Mouse (Mus musculus) intestine, postnatal 0 days (tissue): ENCODE data around the gene Tgfbr2. TPM values are rescaled to one million over a fixed set of nuclear protein-coding genes. Genes with fewer than 3 reads are reported as not detected.
A peak's percentile ranks its signal among the peaks of the same experiment; 100 is the strongest.

Source experiments
- ATAC-seq: fragments of 200-750 bp; cut with Nextera tagmentation; 2 replicates; pipeline ENCODE4 v1.8.0; 2017; ENCODE audit warnings: mild to moderate bottlenecking, moderate TSS enrichment, moderate library complexity
- H3K27ac ChIP-seq: fragments of 300-500 bp; sonication (generic); 2 replicates; pipeline ENCODE4 v1.5.1; 2014; ENCODE audit warnings: mild to moderate bottlenecking, low read depth, low read length, moderate library complexity
- H3K27me3 ChIP-seq: fragments of 300-500 bp; sonication (generic); replicated peaks from 2 replicates; pipeline ENCODE4 v1.6.1; 2014; ENCODE audit warnings: low read length, mixed read lengths; ENCODE audit not compliant: control insufficient read depth, insufficient read depth
- H3K36me3 ChIP-seq: fragments of 300-500 bp; sonication (generic); 2 replicates; pipeline ENCODE4 v1.6.1; 2014; ENCODE audit warnings: mild to moderate bottlenecking, moderate library complexity; ENCODE audit not compliant: control insufficient read depth, insufficient read depth
- H3K4me1 ChIP-seq: fragments of 300-500 bp; sonication (generic); replicated peaks from 2 replicates; pipeline ENCODE4 v1.6.1; 2014; ENCODE audit warnings: antibody characterized with exemption, low read length, mixed read lengths; ENCODE audit not compliant: control insufficient read depth, insufficient read depth
- H3K4me2 ChIP-seq: fragments of 300-500 bp; sonication (generic); replicated peaks from 2 replicates; pipeline ENCODE4 v1.6.1; 2014; ENCODE audit warnings: low read depth, mild to moderate bottlenecking, moderate library complexity
- H3K4me3 ChIP-seq: fragments of 300-500 bp; sonication (generic); 2 replicates; pipeline ENCODE4 v1.5.1; 2014; ENCODE audit warnings: low read depth, low read length
- H3K9ac ChIP-seq: fragments of 300-500 bp; sonication (generic); 2 replicates; pipeline ENCODE4 v1.6.1; 2014; ENCODE audit warnings: mild to moderate bottlenecking, low read depth, low read length
- H3K9me3 ChIP-seq: fragments of 300-500 bp; sonication (generic); 2 replicates; pipeline ENCODE4 v1.6.1; 2016; ENCODE audit warnings: mixed run types; ENCODE audit not compliant: control insufficient read depth
- CTCF ChIP-seq: sonication (generic); IDR thresholded peaks from 2 replicates; pipeline ENCODE4 v1.5.1; 2016; ENCODE audit warnings: low read depth, mild to moderate bottlenecking, control low read depth, antibody characterized with exemption, moderate library complexity
- WGBS: fragments of 180-500 bp; shearing (Covaris S2); extraction: QIAGEN DNeasy Blood & Tissue Kit; methylation state at CpG from one replicate; pipeline ENCODE4 v1.1.7; 2014; 5-methylcytosine and 5-hydroxymethylcytosine counted together
- polyA plus RNA-seq: library from polyadenylated mRNA; unstranded; fragments of >200 nt; fragmentation: Nextera tagmentation; extraction: Ambion mirVana; gene quantifications from 2 replicates; pipeline ENCODE4 v1.2.1, GENCODE M21; 2015

The Tgfbr2 gene
- polyA plus RNA-seq, 1 experiment from 2014 or later: 16.0 TPM

DNA sequence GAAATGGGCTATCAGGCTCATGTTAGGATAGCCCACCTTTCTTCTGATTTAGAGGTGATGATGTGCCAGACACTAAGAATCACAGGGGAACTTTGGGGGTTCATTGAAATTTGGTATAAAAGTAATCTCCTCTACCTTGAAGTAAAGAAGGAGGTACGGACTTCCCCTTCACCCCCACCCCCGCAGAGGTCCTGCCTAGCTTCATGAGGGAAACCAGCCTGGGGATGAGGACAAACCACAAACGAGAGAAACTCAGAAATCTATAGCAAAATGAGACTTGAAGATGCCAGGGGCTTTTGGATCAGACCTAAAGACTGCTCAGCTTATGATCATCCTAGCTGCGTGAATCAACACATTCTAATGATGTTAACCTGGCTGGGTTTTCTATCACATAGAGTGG lies 14.7 kb upstream of the Tgfbr2 start:
- Histone ChIP-seq H3K36me3 (no peaks in the 10 kb centered on the region), H3K4me1 (peaks cover 18% of the 10 kb centered on the region; the same call in 1 of the 2 replicates), H3K27ac (no peak overlapping the region), H3K9ac (no peak overlapping the region), H3K9me3 (no peaks in the 10 kb centered on the region), H3K27me3 (no peaks in the 10 kb centered on the region), H3K4me2 (no peak overlapping the region), H3K4me3 (no peak overlapping the region)
- TF ChIP-seq CTCF: no peak
- ATAC-seq: no peak
- WGBS: 85% methylated on average over 4 of the region's 4 CpGs

DNA sequence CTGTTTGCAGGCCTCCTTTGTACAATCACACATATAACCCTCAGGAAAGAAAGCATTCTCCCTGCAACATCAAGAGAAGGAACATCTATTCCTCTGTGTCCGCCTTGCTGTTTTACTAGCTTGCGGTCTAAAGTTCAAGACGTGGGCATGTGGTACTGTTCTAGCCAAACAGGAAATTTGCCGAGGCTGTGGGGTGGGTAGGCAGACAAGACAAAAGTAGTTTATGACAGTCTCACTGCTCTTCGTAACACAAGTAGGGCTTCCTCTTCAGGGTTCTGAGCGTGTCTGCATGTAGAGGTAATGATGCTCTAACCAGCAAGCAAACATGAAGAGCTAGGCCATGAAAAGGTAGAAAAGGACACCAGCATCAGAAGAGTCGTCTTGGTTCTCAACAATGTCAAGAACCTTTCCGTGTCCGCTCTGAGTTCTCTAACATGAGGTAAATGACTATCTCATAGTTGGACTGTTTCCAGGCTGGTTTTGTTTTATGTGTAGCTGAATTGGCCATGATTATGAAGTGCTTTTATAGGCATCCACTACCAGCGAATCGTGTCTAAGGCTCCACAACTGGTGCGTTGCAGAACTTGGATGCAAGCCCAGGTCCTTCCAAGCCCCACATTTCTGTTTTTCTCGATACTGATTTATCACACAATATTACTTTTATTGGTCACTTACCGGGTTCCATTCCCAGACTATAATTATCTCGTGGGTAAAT lies 13.9 kb upstream of the Tgfbr2 start:
- no peaks in the 10 kb centered on the region for H3K9me3 ChIP-seq
- ATAC-seq: no peak
- no peak overlapping the region for H3K4me2 ChIP-seq
- 0 out of 2 replicates have a peak overlapping the region, but pooled peaks have one; percentile 1 for H3K27ac ChIP-seq
- H3K9ac ChIP-seq: no peak overlapping the region
- TF ChIP-seq CTCF: no peak
- H3K4me3 ChIP-seq: no peak overlapping the region
- peaks cover 15% of the 10 kb centered on the region; the same call in 1 of the 2 replicates for H3K4me1 ChIP-seq
- no peaks in the 10 kb centered on the region for H3K36me3 ChIP-seq
- WGBS: 55% methylated on average over 15 of the region's 15 CpGs
- H3K27me3 ChIP-seq: no peaks in the 10 kb centered on the region

DNA sequence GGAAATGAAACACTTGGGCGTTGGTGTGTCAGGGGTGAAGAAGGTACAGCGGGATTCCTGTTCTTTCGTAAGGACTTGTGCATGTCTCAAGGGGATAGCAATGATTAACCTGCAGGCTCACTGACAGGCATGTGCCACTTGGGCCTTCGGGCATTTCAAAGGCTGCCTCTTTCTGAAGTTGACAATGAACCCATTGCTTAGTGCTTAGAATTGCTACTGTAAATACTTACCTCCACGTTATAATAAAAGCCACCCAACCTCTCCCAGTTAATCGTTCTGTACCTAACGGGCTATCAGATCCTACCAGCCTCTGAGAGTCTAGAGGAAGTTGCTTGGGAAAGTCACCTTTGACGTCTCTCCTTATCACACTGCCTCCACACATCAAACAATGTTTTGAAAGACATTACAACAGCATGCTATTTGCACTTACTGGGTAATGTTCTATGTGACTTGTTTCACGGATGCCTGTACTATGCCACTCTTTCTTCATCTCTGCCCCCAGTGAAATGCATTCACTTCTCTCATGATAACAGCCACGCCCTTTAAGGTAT lies 12.1 kb upstream of the Tgfbr2 start:
- Histone ChIP-seq H3K4me1 (0 out of 2 replicates have a peak, but pooled peaks cover 4% of the 10 kb centered on the region), H3K9me3 (no peaks in the 10 kb centered on the region), H3K4me2 (no peak overlapping the region), H3K27me3 (no peaks in the 10 kb centered on the region), H3K4me3 (no peak overlapping the region), H3K27ac (no peak overlapping the region; the same call in 1 of the 2 replicates), H3K36me3 (no peaks in the 10 kb centered on the region), H3K9ac (no peak overlapping the region)
- ATAC-seq: peak; percentile 92
- WGBS: 40% methylated on average over 10 of the region's 10 CpGs
- no peak for TF ChIP-seq CTCF

DNA sequence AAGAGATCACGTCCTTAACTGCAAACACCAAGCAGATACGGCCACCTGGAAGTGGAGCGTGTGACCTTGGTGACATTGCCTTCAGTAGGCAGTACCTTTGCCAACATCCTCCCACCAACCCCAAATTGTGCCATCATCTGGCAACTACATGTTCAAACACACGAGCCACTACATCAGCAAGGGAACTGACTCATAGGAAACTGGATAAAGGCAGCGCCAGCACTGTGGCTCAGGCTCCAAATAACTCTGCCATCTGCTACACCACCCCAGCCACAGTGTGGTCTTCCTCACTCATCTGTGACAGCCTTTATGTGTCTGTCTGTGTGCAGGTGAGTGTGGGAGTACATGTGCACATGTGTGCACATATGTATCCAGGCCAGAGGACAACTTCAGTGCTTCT lies 9.7 kb upstream of the Tgfbr2 start:
- Histone ChIP-seq H3K27ac (no peak overlapping the region), H3K9me3 (no peaks in the 10 kb centered on the region), H3K4me2 (no peak overlapping the region), H3K36me3 (no peaks in the 10 kb centered on the region), H3K9ac (no peak overlapping the region), H3K4me3 (no peak overlapping the region), H3K4me1 (no peaks in the 10 kb centered on the region), H3K27me3 (no peaks in the 10 kb centered on the region)
- TF ChIP-seq CTCF: no peak
- 90% methylated on average over 5 of the region's 5 CpGs for WGBS
- no peak for ATAC-seq

DNA sequence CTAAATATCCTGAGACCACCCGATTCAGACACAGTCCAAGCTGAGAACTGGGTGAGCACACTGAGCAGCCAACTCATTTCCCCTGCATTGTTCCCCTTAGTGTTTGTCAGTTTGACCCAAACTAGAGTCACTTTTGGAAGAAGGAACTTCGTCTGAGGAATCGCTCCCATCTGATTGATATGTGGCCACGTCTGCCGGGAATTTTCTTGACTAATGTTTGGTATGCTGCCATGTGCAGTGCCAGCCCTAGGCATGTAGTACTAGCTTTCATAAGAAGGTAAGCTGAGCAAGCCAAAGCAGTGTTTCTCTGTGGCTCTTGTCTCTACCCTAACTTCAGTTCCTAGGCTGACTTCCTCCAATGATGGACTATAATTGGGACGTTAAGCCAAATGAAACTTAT lies 7.9 kb upstream of the Tgfbr2 start:
- Histone ChIP-seq H3K4me2 (no peak overlapping the region), H3K36me3 (no peaks in the 10 kb centered on the region), H3K9me3 (no peaks in the 10 kb centered on the region), H3K9ac (no peak overlapping the region), H3K4me3 (no peak overlapping the region), H3K4me1 (no peaks in the 10 kb centered on the region), H3K27ac (no peak overlapping the region), H3K27me3 (no peaks in the 10 kb centered on the region)
- WGBS: 88% methylated on average over 6 of the region's 6 CpGs
- no peak for TF ChIP-seq CTCF
- ATAC-seq: no peak

DNA sequence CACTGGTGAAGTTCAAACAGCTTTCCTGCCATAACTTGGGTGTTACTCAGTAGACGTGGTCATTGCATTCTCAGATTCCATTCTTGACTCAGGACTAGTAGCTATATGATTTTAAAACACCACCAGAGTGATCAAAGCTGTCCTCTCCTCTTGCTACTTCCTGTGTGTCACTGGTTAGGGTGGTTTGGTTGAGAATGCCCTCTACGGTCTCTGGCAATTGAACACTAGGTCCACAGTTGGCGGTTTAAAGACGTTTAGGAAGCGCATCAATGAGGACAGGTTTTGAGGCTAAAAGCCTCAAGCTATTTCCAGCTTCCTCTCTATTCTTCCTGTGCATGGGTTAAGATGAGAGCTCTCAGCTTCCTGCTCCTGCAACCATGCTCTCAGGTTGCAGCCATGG lies 6.4 kb upstream of the Tgfbr2 start:
- H3K4me3 ChIP-seq: no peak overlapping the region
- no peak overlapping the region for H3K9ac ChIP-seq
- no peaks in the 10 kb centered on the region for H3K36me3 ChIP-seq
- no peaks in the 10 kb centered on the region for H3K4me1 ChIP-seq
- H3K27ac ChIP-seq: no peak overlapping the region
- no peaks in the 10 kb centered on the region for H3K9me3 ChIP-seq
- no peaks in the 10 kb centered on the region for H3K27me3 ChIP-seq
- no peak for TF ChIP-seq CTCF
- 94% methylated on average over 5 of the region's 5 CpGs for WGBS
- no peak overlapping the region for H3K4me2 ChIP-seq
- no peak for ATAC-seq
